Mouse (Mus musculus): Measurements from ENCODE around the gene Cdc42se1. TPM values are rescaled to one million over a fixed set of nuclear protein-coding genes. Genes with fewer than 3 reads are reported as not detected.

Cdc42se1 gene
- total and polyA plus RNA-seq, 3 experiments = 55.3 to 128 (median 71.1) TPM

- dilution Hi-C loops (cut with MboI; ENCODE audit: extremely low pct_ligation_motif_present, extremely low pct_unique_long_range_greater_than_20kb, low sequenced_read_pairs) = no loop called here
- in situ Hi-C loops (cut with MboI; ENCODE audit: low pct_ligation_motif_present, low pct_unique_long_range_greater_than_20kb, low sequenced_read_pairs) = no loop called here
- TF ChIP-seq GABPA (IDR thresholded peaks at IDR 0.05; ENCODE audit: insufficient replicate concordance, low read depth, low read length) = no peak
- TF ChIP-seq CTCF (conservative IDR thresholded peaks at IDR 0.05 in 1 of 2, IDR thresholded peaks at IDR 0.05 in 1 of 2; ENCODE audit: low read depth in 2 of 2, low read length in 2 of 2) = no peak
- no peak for TF ChIP-seq SIN3A (IDR thresholded peaks at IDR 0.05; ENCODE audit: low read length)
- no peak for TF ChIP-seq JUND (conservative IDR thresholded peaks at IDR 0.05; ENCODE audit: low read depth, low read length)
- no peak for TF ChIP-seq UBTF (IDR thresholded peaks at IDR 0.05; ENCODE audit: low read depth, low read length)
- no peak for TF ChIP-seq USF1 (IDR thresholded peaks at IDR 0.05; ENCODE audit: low read depth, low read length)
- no peak for TF ChIP-seq MAFK (IDR thresholded peaks at IDR 0.05; ENCODE audit: insufficient replicate concordance, low read length)
- TF ChIP-seq ZKSCAN1 (IDR thresholded peaks at IDR 0.05; ENCODE audit: borderline replicate concordance, low read depth, low read length) = no peak
- TF ChIP-seq USF2 (conservative IDR thresholded peaks at IDR 0.05; ENCODE audit: low read depth, low read length) = no peak
- TF ChIP-seq MYC (IDR thresholded peaks at IDR 0.05; ENCODE audit: low read depth, low read length) = no peak
- no peak for TF ChIP-seq RCOR1 (conservative IDR thresholded peaks at IDR 0.05; ENCODE audit: low read depth, low read length)
- no peak for TF ChIP-seq ZC3H11A (IDR thresholded peaks at IDR 0.05; ENCODE audit: low read depth, low read length)
- TF ChIP-seq RAD21 (IDR thresholded peaks at IDR 0.05; ENCODE audit: low read depth, low read length) = no peak
- H3K4me3 ChIP-seq (replicated peaks in 1 of 3; ENCODE audit: low read depth in 2 of 3, low read length in 2 of 3, poor library complexity in 1 of 3) = no peak overlapping the region
- H3K79me2 ChIP-seq (replicated peaks; ENCODE audit: control insufficient read depth, extremely low read depth, insufficient read depth, poor library complexity, severe bottlenecking) = no peaks in the 10 kb centered on the region
- peaks cover 0 to 11% of the 10 kb centered on the region in 2 experiments for H3K36me3 ChIP-seq (replicated peaks in 1 of 2; ENCODE audit: control insufficient read depth in 1 of 2, insufficient read depth in 1 of 2, low read length in 1 of 2)
- DNase-seq (ENCODE audit: extremely low read depth) = no peak
- no peak overlapping the region for H3K27ac ChIP-seq (ENCODE audit: insufficient read depth, low read depth)
- no peaks in the 10 kb centered on the region for H3K9me3 ChIP-seq (replicated peaks; ENCODE audit: low read length)
- peaks cover 0 to 4% of the 10 kb centered on the region in 2 experiments; a peak in 2 of 4 replicates for H3K4me1 ChIP-seq (ENCODE audit: control insufficient read depth in 1 of 2, insufficient read depth in 2 of 2)
- no peaks in the 10 kb centered on the region for H3K27me3 ChIP-seq (replicated peaks)
- no peak overlapping the region for H3K9ac ChIP-seq (ENCODE audit: insufficient read depth, low read depth)
- no peak overlapping the region for H3K4me2 ChIP-seq (ENCODE audit: insufficient read depth, low read depth, poor library complexity, severe bottlenecking)
Measured at GRCm38 (mm10) chr3:95246465-95247231, 18.1 kb downstream of the Cdc42se1 start.

GRCm38 (mm10) chr3:95247660-95248336 is 19.3 kb downstream of the Cdc42se1 start:
- peaks cover 0 to 11% of the 10 kb centered on the region in 2 experiments for H3K36me3 ChIP-seq (replicated peaks in 1 of 2; ENCODE audit: control insufficient read depth in 1 of 2, insufficient read depth in 1 of 2, low read length in 1 of 2)
- no peaks in the 10 kb centered on the region for H3K27me3 ChIP-seq (replicated peaks)
- no peak overlapping the region for H3K4me2 ChIP-seq (ENCODE audit: insufficient read depth, low read depth, poor library complexity, severe bottlenecking)
- H3K9me3 ChIP-seq (replicated peaks; ENCODE audit: low read length) = no peaks in the 10 kb centered on the region
- no peak overlapping the region for H3K4me3 ChIP-seq (replicated peaks in 1 of 3; ENCODE audit: low read depth in 2 of 3, low read length in 2 of 3, poor library complexity in 1 of 3)
- H3K9ac ChIP-seq (ENCODE audit: insufficient read depth, low read depth) = no peak overlapping the region
- TF ChIP-seq KAT2A (IDR thresholded peaks at IDR 0.05; ENCODE audit: insufficient replicate concordance, low read length) (no peak), BHLHE40 (IDR thresholded peaks at IDR 0.05; ENCODE audit: low read depth, low read length) (no peak), EP300 (IDR thresholded peaks at IDR 0.05; ENCODE audit: low read length) (no peak), TBP (conservative IDR thresholded peaks at IDR 0.05; ENCODE audit: low read depth, low read length) (no peak), MAFK (IDR thresholded peaks at IDR 0.05; ENCODE audit: insufficient replicate concordance, low read length) (no peak), RAD21 (IDR thresholded peaks at IDR 0.05; ENCODE audit: low read depth, low read length) (no peak)
- DNase-seq (ENCODE audit: extremely low read depth) = no peak
- in situ Hi-C loops (cut with MboI; ENCODE audit: low pct_ligation_motif_present, low pct_unique_long_range_greater_than_20kb, low sequenced_read_pairs) = no loop called here
- H3K4me1 ChIP-seq (ENCODE audit: control insufficient read depth in 1 of 2, insufficient read depth in 2 of 2) = peaks cover 0 to 4% of the 10 kb centered on the region in 2 experiments; a peak in 2 of 4 replicates
- dilution Hi-C loops (cut with MboI; ENCODE audit: extremely low pct_ligation_motif_present, extremely low pct_unique_long_range_greater_than_20kb, low sequenced_read_pairs) = no loop called here
- H3K27ac ChIP-seq (ENCODE audit: insufficient read depth, low read depth) = no peak overlapping the region
- H3K79me2 ChIP-seq (replicated peaks; ENCODE audit: control insufficient read depth, extremely low read depth, insufficient read depth, poor library complexity, severe bottlenecking) = no peaks in the 10 kb centered on the region
